Mouse (Mus musculus): ENCODE results near the gene Tab3. TPM values are rescaled to one million over a fixed set of nuclear protein-coding genes. Genes with fewer than 3 reads are reported as not detected.

The Tab3 gene
- 47.2 TPM for polyA plus RNA-seq (2014; fragmentation: Illumina TruSeq; extraction: RNeasy Lipid Tissue Mini Kit (QIAGEN cat#74804); ENCODE audit: low replicate concordance)

DNA sequence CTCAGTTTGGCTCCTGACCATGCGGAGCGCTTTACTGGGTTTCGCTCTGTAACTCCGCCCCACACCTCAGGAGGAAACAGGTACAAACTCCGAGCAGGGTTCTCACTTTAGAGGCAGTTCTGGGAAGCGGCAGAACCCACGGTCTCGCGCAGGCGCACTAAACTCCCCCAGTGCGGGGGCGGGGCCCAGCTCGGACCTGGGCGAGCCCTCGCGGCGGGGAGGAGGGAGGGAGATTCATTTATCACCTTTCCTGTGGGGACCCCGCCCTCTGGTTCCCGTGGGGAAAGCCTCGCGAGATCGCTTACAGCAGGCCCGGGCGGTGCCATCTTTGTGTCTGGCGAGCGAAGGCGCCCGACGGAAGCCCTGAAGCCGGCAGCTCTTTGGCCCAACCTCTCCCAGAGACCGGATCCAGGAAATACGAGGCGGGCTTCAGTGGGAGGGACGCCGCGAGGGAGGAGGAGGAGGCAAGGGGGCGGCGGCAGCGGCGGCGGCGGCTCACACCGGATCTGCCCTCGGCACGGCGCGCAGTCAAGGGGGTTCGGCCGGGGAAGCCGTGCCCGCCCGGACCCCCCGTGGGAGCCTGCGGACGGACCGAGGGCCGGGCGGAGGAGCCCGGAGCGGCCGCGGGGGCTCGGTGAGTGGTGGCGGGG is at the start of gene Tab3:
TSS of gene Tab3 (plus strand) at position 491 of the 650 bp plus-strand sequence.

Other genes with a start within 250 kb of the Tab3 start
- 363 TPM for gene Gk, start 202.8 kb downstream of the Tab3 start, polyA plus RNA-seq (2014; fragmentation: Illumina TruSeq; extraction: RNeasy Lipid Tissue Mini Kit (QIAGEN cat#74804); ENCODE audit: low replicate concordance)